Mouse (Mus musculus) limb, embryonic 14.5 days (tissue): ENCODE data around the gene Frem3. TPM values are rescaled to one million over a fixed set of nuclear protein-coding genes. Genes with fewer than 3 reads are reported as not detected.
A peak's percentile ranks its signal among the peaks of the same experiment; 100 is the strongest.

Source experiments
- ATAC-seq: fragments of 200-750 bp; cut with Nextera tagmentation; 2 replicates; pipeline ENCODE4 v1.8.0; 2017; ENCODE audit warnings: low read depth, moderate number of reproducible peaks, moderate TSS enrichment; ENCODE audit not compliant: low FRiP score
- DNase-seq: peaks from one replicate; pipeline ENCODE4 v3.0.0-alpha.2; 2015; ENCODE audit warnings: low spot score
- H3K27ac ChIP-seq: fragments of 300-500 bp; sonication (generic); replicated peaks from 2 replicates; pipeline ENCODE4 v1.5.1; 2014; ENCODE audit warnings: low read depth, mild to moderate bottlenecking, low read length, moderate library complexity, mixed read lengths
- H3K27me3 ChIP-seq: fragments of 300-500 bp; sonication (generic); 2 replicates; pipeline ENCODE4 v1.6.1; 2014; ENCODE audit warnings: low read length, mixed read lengths; ENCODE audit not compliant: control insufficient read depth, insufficient read depth
- H3K36me3 ChIP-seq: fragments of 300-500 bp; sonication (generic); 2 replicates; pipeline ENCODE4 v1.6.1; 2014; ENCODE audit warnings: mild to moderate bottlenecking, low read length, moderate library complexity, mixed read lengths; ENCODE audit not compliant: control insufficient read depth, insufficient read depth
- H3K4me1 ChIP-seq: fragments of 300-500 bp; sonication (generic); 2 replicates; pipeline ENCODE4 v1.6.1; 2014; ENCODE audit warnings: antibody characterized with exemption, low read length, mixed read lengths; ENCODE audit not compliant: control insufficient read depth, insufficient read depth
- H3K4me2 ChIP-seq: fragments of 300-500 bp; sonication (generic); replicated peaks from 2 replicates; pipeline ENCODE4 v1.6.1; 2014; ENCODE audit warnings: low read depth, mild to moderate bottlenecking, low read length, moderate library complexity; ENCODE audit not compliant: severe bottlenecking
- H3K4me3 ChIP-seq: fragments of 300-500 bp; sonication (generic); replicated peaks from 2 replicates; pipeline ENCODE4 v1.5.1; 2014; ENCODE audit warnings: low read length
- H3K9ac ChIP-seq: fragments of 300-500 bp; sonication (generic); 2 replicates; pipeline ENCODE4 v1.6.1; 2014; ENCODE audit warnings: mild to moderate bottlenecking, low read depth, low read length, moderate library complexity; ENCODE audit not compliant: severe bottlenecking
- H3K9me3 ChIP-seq: fragments of 300-500 bp; sonication (generic); 2 replicates; pipeline ENCODE4 v1.6.1; 2016; ENCODE audit warnings: low read length; ENCODE audit not compliant: control insufficient read depth
- POLR2A ChIP-seq: fragments of 200-500 bp; IDR thresholded peaks from 2 replicates; pipeline ENCODE4 v1.8.0; 2012; ENCODE audit warnings: inconsistent platforms, mild to moderate bottlenecking, moderate library complexity, borderline replicate concordance; ENCODE audit not compliant: insufficient read depth, insufficient read length; ENCODE audit errors: extremely low read depth
- WGBS: fragments of 180-500 bp; shearing (Covaris S2); extraction: QIAGEN DNeasy Blood & Tissue Kit; methylation state at CpG from one replicate; pipeline ENCODE4 v1.1.7; 2014; 5-methylcytosine and 5-hydroxymethylcytosine counted together
- polyA plus RNA-seq, 2 experiments: library from polyadenylated mRNA; depleted of rRNA in 1 of 2; stranded (reverse) in 1 of 2; unstranded in 1 of 2; fragments of >200 nt; fragmentation: Nextera tagmentation in 1 of 2; extraction: Ambion mirVana in 1 of 2; gene quantifications; 2 replicates each; pipeline versions ENCODE4 v1.2.1 to v1.2.3; 2012 to 2014

Gene Frem3
- polyA plus RNA-seq, 2 experiments: 0.10 to 0.21 TPM

DNA sequence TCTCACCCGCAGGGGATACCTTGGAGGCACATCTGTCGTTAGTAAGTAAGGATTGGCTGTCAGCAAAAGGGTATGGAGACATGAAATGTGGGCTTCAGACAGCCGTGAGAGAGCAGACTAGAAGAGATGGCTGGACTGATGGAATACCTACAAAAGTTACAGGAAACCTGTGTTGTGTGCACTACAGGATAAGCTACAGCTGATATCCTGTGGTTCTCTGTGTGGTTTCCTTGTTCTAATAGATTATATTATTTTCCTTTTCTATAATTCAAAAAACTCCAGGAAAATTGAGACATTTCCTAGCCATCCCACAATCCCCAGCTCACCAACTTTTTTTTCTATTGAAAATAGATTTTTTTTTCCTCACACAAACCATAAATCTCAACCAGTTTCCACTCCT is 52.6 kb downstream of the Frem3 start:
- H3K4me3 ChIP-seq: no peak overlapping the region
- H3K4me1 ChIP-seq: no peaks in the 10 kb centered on the region
- no peaks in the 10 kb centered on the region for H3K27me3 ChIP-seq
- 61% methylated on average over 3 of the region's 3 CpGs for WGBS
- DNase-seq (no peak), ATAC-seq (no peak)
- H3K9me3 ChIP-seq: no peaks in the 10 kb centered on the region
- H3K9ac ChIP-seq: no peak overlapping the region
- H3K27ac ChIP-seq: no peak overlapping the region
- H3K36me3 ChIP-seq: no peaks in the 10 kb centered on the region
- H3K4me2 ChIP-seq: no peak overlapping the region
- no peak for TF ChIP-seq POLR2A

DNA sequence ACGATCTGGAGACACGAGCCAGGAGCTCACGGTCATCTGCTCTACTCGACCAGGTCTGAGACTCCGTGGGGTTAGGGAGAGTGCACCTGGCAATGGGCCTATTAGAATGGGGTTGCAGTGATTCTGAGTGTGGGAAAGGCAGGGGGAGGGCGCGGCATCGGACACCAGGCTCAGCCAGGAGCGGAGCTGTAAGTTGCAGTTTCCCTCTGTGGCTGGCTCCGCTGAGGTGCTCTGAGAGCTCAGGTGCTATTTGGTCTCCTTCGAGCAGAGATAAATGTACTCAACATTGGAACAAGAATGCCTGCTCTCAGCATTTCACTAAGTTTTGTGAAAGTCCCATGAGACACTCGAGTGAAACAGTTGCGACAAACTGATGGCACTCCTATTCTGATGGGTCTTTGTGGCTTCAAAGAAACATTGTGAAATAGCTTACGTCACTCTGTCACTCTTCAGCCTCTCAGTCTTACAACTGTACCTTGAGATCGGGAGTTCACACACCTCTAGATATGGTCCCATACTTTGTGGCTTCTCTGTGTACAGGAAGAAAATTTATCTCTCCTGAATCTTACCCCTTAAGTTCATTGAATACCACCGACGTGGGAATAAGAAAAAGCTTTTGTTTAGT is 58.5 kb downstream of the Frem3 start:
- no peak for ATAC-seq
- Histone ChIP-seq H3K9me3 (no peaks in the 10 kb centered on the region), H3K27me3 (no peaks in the 10 kb centered on the region), H3K9ac (no peak overlapping the region), H3K36me3 (no peaks in the 10 kb centered on the region), H3K4me1 (no peaks in the 10 kb centered on the region), H3K27ac (no peak overlapping the region), H3K4me3 (no peak overlapping the region), H3K4me2 (no peak overlapping the region)
- TF ChIP-seq POLR2A: no peak
- no peak for DNase-seq
- 67% methylated on average over 17 of the region's 17 CpGs for WGBS

DNA sequence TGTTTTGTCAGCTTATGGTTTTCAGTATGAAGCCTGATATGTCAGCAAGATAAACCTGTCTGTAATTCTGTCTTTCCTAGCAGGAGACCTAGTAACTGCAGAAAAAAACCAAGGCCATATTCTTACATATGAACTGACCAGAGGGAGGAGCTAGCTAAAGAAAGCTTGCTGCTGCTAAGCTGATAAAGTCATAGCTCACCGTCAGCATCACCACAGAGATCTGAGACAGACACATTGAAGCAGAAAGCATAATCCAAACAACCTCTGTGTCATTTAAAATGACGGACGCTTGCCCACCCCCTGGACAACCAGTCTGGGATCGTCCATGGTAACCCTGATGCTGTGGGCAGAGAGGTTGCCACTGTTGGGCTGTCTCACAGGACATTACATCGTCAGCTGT is 71.7 kb downstream of the Frem3 start:
- Histone ChIP-seq H3K4me3 (no peak overlapping the region), H3K27me3 (no peaks in the 10 kb centered on the region), H3K4me2 (no peak overlapping the region), H3K9me3 (no peaks in the 10 kb centered on the region), H3K9ac (no peak overlapping the region), H3K27ac (no peak overlapping the region), H3K36me3 (no peaks in the 10 kb centered on the region), H3K4me1 (no peaks in the 10 kb centered on the region)
- TF ChIP-seq POLR2A: no peak
- ATAC-seq: no peak
- WGBS: 92% methylated on average over 5 of the region's 5 CpGs
- DNase-seq: no peak

DNA sequence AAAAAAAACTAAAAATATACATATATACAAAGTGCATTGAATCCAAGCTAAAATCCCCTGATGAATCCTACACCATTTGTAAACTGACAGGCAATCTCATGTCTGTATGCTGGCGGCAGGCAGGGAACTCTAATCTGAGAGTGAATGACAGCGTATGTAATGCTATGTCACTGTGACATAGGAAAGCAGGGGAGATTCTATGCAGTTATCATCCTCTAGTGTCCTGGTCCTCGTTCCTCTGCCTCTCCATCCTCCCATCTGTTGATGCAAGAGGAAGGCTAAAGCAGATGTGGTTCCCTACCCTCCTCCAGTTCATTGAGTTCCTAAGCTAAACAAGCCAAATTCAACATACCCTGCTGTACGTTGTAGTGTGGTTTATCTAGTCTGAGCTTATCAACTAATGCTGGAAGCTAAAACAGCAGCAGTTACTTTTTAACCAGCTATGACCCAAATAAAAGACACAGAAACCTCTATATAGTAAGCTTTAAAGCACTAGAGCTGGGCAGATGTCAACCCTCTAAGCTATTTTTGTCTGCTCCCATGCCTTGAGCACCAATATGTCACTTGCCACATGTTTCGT is 73.0 kb downstream of the Frem3 start:
- Histone ChIP-seq H3K9me3 (no peaks in the 10 kb centered on the region), H3K4me3 (no peak overlapping the region), H3K4me2 (no peak overlapping the region), H3K9ac (no peak overlapping the region), H3K36me3 (no peaks in the 10 kb centered on the region), H3K4me1 (no peaks in the 10 kb centered on the region), H3K27ac (no peak overlapping the region), H3K27me3 (no peaks in the 10 kb centered on the region)
- 80% methylated on average over 5 of the region's 5 CpGs for WGBS
- ATAC-seq: no peak
- no peak for DNase-seq
- TF ChIP-seq POLR2A: no peak

DNA sequence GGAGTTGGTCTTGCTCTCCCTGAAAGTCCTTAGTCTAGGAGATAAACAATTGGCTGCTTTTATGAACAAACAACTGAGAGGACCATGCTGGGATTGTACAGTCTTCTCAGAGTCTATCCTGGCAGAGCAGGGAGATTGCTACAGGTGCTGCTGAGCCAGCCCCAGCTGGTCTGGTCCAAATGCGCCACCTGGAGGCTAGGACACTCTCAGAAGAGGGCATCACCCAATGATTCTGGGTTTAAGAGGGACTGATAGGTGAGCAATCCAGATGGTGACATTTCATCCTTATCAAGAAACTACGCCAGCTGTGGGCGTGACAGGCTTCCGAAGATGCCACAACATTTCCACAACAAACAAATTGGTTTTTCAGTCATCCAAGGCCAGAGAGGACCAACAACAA is 77.3 kb downstream of the Frem3 start:
- no peak for ATAC-seq
- peak; percentile 48 for DNase-seq
- WGBS: 44% methylated on average over 4 of the region's 4 CpGs

More for the DNA sequence above, 77.3 kb downstream of the Frem3 start:
- H3K4me2 ChIP-seq: no peak overlapping the region
- no peak overlapping the region for H3K4me3 ChIP-seq
- no peaks in the 10 kb centered on the region for H3K9me3 ChIP-seq
- no peaks in the 10 kb centered on the region for H3K4me1 ChIP-seq
- H3K27me3 ChIP-seq: no peaks in the 10 kb centered on the region
- no peak for TF ChIP-seq POLR2A
- no peaks in the 10 kb centered on the region for H3K36me3 ChIP-seq
- H3K27ac ChIP-seq: no peak overlapping the region
- no peak overlapping the region for H3K9ac ChIP-seq
